Comparison of ENCODE assay signal across 10 mouse cellular contexts in genomic region chr8:30227354-30227753, GRCm38 (mm10).
DNase-seq lines count a peak whose midpoint lies in the region; ATAC-seq and TF ChIP-seq lines count a peak whose summit lies in the region.
"Had no signal": no experiment of that assay in that cellular context is flagged by ENCODE, and none has a peak within 500 bp of the region (broad histone marks: within the 10 kb centered on the region; RNA-seq: fewer than 3 reads in every experiment).

No protein-coding gene starts in this region.

- no peaks in the 10 kb centered on the region for H3K9me3 ChIP-seq in hindbrain, embryonic 15.5 days
- H3K9me3 ChIP-seq in hindbrain, embryonic 11.5 days (ENCODE audit: control insufficient read depth, low read length) = no peaks in the 10 kb centered on the region
- H3K9me3 ChIP-seq in stomach, postnatal 0 days (ENCODE audit: control insufficient read depth, low read length) = no peaks in the 10 kb centered on the region

- ATAC-seq in hindbrain, embryonic 15.5 days (ENCODE audit: low FRiP score, low read depth) = peak; percentile 66; the same call in 1 of the 2 replicates
- ATAC-seq in hindbrain, embryonic 11.5 days (ENCODE audit: low FRiP score) = no peak
- ATAC-seq in stomach, postnatal 0 days (ENCODE audit: low FRiP score, low TSS enrichment) = no peak
- ATAC-seq in CD4-positive, CD25-positive, alpha-beta regulatory T cell, adult 4 months = no peak

- no peak for TF ChIP-seq EP300 in stomach, postnatal 0 days (optimal IDR thresholded peaks at IDR 0.05)

- H3K9ac ChIP-seq in hindbrain, embryonic 15.5 days = no peak overlapping the region
- no peak overlapping the region for H3K9ac ChIP-seq in hindbrain, embryonic 11.5 days (ENCODE audit: low read depth, low read length)
- H3K9ac ChIP-seq in stomach, postnatal 0 days (ENCODE audit: low read length) = no peak overlapping the region

- no peak overlapping the region for H3K27ac ChIP-seq in hindbrain, embryonic 15.5 days (replicated peaks)
- no peak overlapping the region for H3K27ac ChIP-seq in hindbrain, embryonic 11.5 days (ENCODE audit: low read depth, low read length)
- H3K27ac ChIP-seq in kidney, adult 2 months (ENCODE audit: insufficient read depth, low read depth, low read length) = no peak overlapping the region
- no peak overlapping the region for H3K27ac ChIP-seq in stomach, postnatal 0 days (replicated peaks)

- WGBS in hindbrain, embryonic 15.5 days = 70% methylated on average over 5 of the region's 5 CpGs
- 77% methylated on average over 5 of the region's 5 CpGs for WGBS in hindbrain, embryonic 11.5 days
- 74% methylated on average over 5 of the region's 5 CpGs for WGBS in kidney, adult 2 months
- WGBS in stomach, postnatal 0 days = 77% methylated on average over 5 of the region's 5 CpGs

- H3K4me3 ChIP-seq in hindbrain, embryonic 15.5 days = no peak overlapping the region
- no peak overlapping the region for H3K4me3 ChIP-seq in hindbrain, embryonic 11.5 days (ENCODE audit: low read depth, low read length)
- no peak overlapping the region for H3K4me3 ChIP-seq in kidney, adult 2 months (ENCODE audit: insufficient read depth, low read depth, low read length)
- H3K4me3 ChIP-seq in stomach, postnatal 0 days (ENCODE audit: low read depth, low read length) = no peak overlapping the region

- H3K4me2 ChIP-seq in hindbrain, embryonic 15.5 days = no peak overlapping the region
- H3K4me2 ChIP-seq in hindbrain, embryonic 11.5 days (replicated peaks; ENCODE audit: low read depth, low read length) = no peak overlapping the region
- no peak overlapping the region for H3K4me2 ChIP-seq in stomach, postnatal 0 days (replicated peaks; ENCODE audit: low read depth)

- TF ChIP-seq CTCF in brain, embryonic 14.5 days (IDR thresholded peaks at IDR 0.05; ENCODE audit: borderline replicate concordance, extremely low read depth, insufficient read depth, insufficient read length) = no peak
- no peak for TF ChIP-seq CTCF in kidney, adult 2 months (conservative IDR thresholded peaks at IDR 0.05; ENCODE audit: insufficient read depth, insufficient read length, low read depth, low read length)
- TF ChIP-seq CTCF in stomach, postnatal 0 days (IDR thresholded peaks at IDR 0.05; ENCODE audit: low read depth) = no peak

- no peak for DNase-seq in hindbrain, embryonic 11.5 days (ENCODE audit: low spot score)
- DNase-seq in brain, embryonic 14.5 days (ENCODE audit: low read depth) = peak; percentile 82
- DNase-seq in cerebellum, adult 9-10 months = peak; percentile 17
- peak; percentile 2 to 10 for DNase-seq in layer of hippocampus, postnatal 25 days (ENCODE audit: extremely low spot score in 1 of 2, low spot score in 1 of 2)
- DNase-seq in kidney, adult 2 months = no peak
- DNase-seq in stomach, postnatal 0 days (ENCODE audit: low spot score) = no peak
- DNase-seq: kidney, postnatal 10 days; lung, adult 18-20 months had no signal

- H3K27me3 ChIP-seq in hindbrain, embryonic 15.5 days = no peaks in the 10 kb centered on the region
- no peaks in the 10 kb centered on the region for H3K27me3 ChIP-seq in hindbrain, embryonic 11.5 days (ENCODE audit: control insufficient read depth, insufficient read depth, low read length)
- H3K27me3 ChIP-seq in kidney, adult 2 months (replicated peaks; ENCODE audit: control insufficient read depth, insufficient read depth, low read length) = no peaks in the 10 kb centered on the region
- H3K27me3 ChIP-seq in stomach, postnatal 0 days (ENCODE audit: control insufficient read depth, insufficient read depth, low read length) = no peaks in the 10 kb centered on the region

- no peak for TF ChIP-seq POLR2A in brain, embryonic 14.5 days (IDR thresholded peaks at IDR 0.05; ENCODE audit: borderline replicate concordance, extremely low read depth, insufficient read depth, insufficient read length, poor library complexity, severe bottlenecking)
- no peak for TF ChIP-seq POLR2A in kidney, adult 2 months (IDR thresholded peaks at IDR 0.05; ENCODE audit: low read depth, low read length)

- no peaks in the 10 kb centered on the region for H3K4me1 ChIP-seq in hindbrain, embryonic 15.5 days (replicated peaks)
- no peaks in the 10 kb centered on the region for H3K4me1 ChIP-seq in hindbrain, embryonic 11.5 days (replicated peaks; ENCODE audit: control insufficient read depth, insufficient read depth, low read length)
- H3K4me1 ChIP-seq in kidney, adult 2 months (ENCODE audit: control insufficient read depth, insufficient read depth, low read length) = no peaks in the 10 kb centered on the region
- H3K4me1 ChIP-seq in stomach, postnatal 0 days (replicated peaks; ENCODE audit: control insufficient read depth, insufficient read depth) = no peaks in the 10 kb centered on the region

- H3K36me3 ChIP-seq in hindbrain, embryonic 15.5 days = no peaks in the 10 kb centered on the region
- H3K36me3 ChIP-seq in hindbrain, embryonic 11.5 days (ENCODE audit: control insufficient read depth, insufficient read depth, low read length) = no peaks in the 10 kb centered on the region
- H3K36me3 ChIP-seq in kidney, adult 2 months (ENCODE audit: control insufficient read depth, insufficient read depth, low read length) = no peaks in the 10 kb centered on the region
- H3K36me3 ChIP-seq in stomach, postnatal 0 days (ENCODE audit: control insufficient read depth, insufficient read depth, low read length) = no peaks in the 10 kb centered on the region

Comparison
In these comparisons a context has a peak if more than half of its experiments do, and no peak if none do; other contexts are left out.
1. DNase-seq: peak in brain, embryonic 14.5 days (single experiment), cerebellum, adult 9-10 months (single experiment) and layer of hippocampus, postnatal 25 days (2 of 2); none in hindbrain, embryonic 11.5 days (single experiment), kidney, adult 2 months (single experiment) and stomach, postnatal 0 days (single experiment).